Mouse (Mus musculus) testis, adult 2 months (tissue): Measurements from ENCODE around the gene Gm30302.

ENCODE experiments used
- CTCF ChIP-seq: fragments of 200-500 bp; IDR thresholded peaks from 2 replicates; pipeline ENCODE4 v1.5.1; 2012; ENCODE audit warnings: low read depth, mild to moderate bottlenecking, inconsistent platforms, low read length, moderate library complexity; ENCODE audit not compliant: control insufficient read depth, insufficient read depth, insufficient replicate concordance
- POLR2A ChIP-seq: fragments of 200-500 bp; IDR thresholded peaks from 2 replicates; pipeline ENCODE4 v1.6.1; 2012; ENCODE audit warnings: low read depth, mild to moderate bottlenecking, inconsistent platforms, low read length, moderate library complexity; ENCODE audit not compliant: control insufficient read depth

DNA sequence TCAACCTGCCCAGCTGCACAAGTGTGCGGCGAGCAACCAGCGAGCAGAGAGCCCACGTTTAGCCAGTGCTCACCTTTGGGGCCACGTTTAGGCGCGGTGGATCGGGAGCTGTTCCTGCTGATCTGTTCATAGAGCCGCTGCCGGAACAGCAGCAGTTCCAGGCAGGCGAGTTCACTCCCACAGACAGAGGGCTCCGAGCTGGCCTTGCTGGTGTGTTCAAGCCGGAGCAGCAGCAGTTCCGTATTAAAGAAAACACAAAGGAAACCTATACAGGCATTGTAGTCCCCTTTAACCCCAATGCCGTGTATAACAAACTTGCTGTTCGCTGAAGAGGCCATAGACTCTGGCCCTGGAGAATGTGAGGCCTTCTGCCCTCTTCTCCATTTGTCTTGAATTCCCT is 29.7 kb downstream of the Gm30302 start:
- TF ChIP-seq POLR2A, result no peak
- TF ChIP-seq CTCF, result no peak
